Mouse (Mus musculus) C2C12 (cell line): ENCODE results near the gene Nr3c2.

Experiments used
- CEBPB ChIP-seq: IDR thresholded peaks from one replicate; pipeline ENCODE4 v1.6.1; 2011; ENCODE audit warnings: low read depth, mild to moderate bottlenecking, control low read depth, moderate library complexity
- CTCF ChIP-seq: IDR thresholded peaks from one replicate; pipeline ENCODE4 v1.5.1; 2011; ENCODE audit not compliant: control insufficient read depth, insufficient read depth, insufficient read length
- FOSL1 ChIP-seq: IDR thresholded peaks from one replicate; pipeline ENCODE4 v1.8.0; 2011; ENCODE audit warnings: mild to moderate bottlenecking, low read length; ENCODE audit not compliant: poor library complexity, insufficient read depth, severe bottlenecking
- MAX ChIP-seq: IDR thresholded peaks from one replicate; pipeline ENCODE4 v1.6.1; 2011; ENCODE audit warnings: mild to moderate bottlenecking, control low read depth
- MYOD1 ChIP-seq: IDR thresholded peaks from one replicate; pipeline ENCODE4 v1.6.1; 2011; ENCODE audit warnings: low read depth; ENCODE audit not compliant: control insufficient read depth, insufficient read length

DNA sequence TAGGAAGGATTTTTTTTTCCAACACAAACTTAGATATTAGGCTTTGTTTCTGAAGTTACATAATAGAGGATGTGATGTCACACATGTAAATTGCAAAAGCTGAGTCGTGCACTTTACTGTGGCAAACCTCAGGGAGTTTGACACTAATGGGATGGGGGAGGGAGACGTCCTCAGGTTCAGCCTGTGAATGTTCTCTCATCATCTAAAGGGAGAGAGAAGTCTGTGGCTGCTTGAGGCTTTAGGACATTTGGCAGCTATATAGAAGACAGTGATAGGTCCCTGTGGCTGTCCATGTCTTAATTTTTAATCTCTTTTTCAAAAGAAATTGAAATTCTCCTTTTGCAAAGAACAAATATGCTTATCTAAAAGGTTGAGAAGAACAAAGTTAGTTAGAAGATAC is 2.2 kb upstream of the Nr3c2 start:
- no peak for TF ChIP-seq CTCF
- TF ChIP-seq MAX = no peak
- no peak for TF ChIP-seq FOSL1
- no peak for TF ChIP-seq CEBPB
- TF ChIP-seq MYOD1 = no peak
